Mouse (Mus musculus): ENCODE measurements around the gene Gm45521. TPM values are rescaled to one million over a fixed set of nuclear protein-coding genes. Genes with fewer than 3 reads are reported as not detected.
"Not testable (repeated sequence)": the region's sequence is repeated elsewhere in the genome, so short reads cannot be mapped to it uniquely, and the experiment has no call there.

The Gm45521 gene
- total RNA-seq, 2 experiments from 2014 or later: not detected

- intact Hi-C loops (cut with DNase I): no loop called here
- no peak for DNase-seq (ENCODE audit: low spot score in 2 of 2)
Measured at GRCm38 (mm10) chr14:7992158-7992557, 35.1 kb downstream of the Gm45521 start.

GRCm38 (mm10) chr14:7994271-7994767 is 37.2 kb downstream of the Gm45521 start, which contains the start of gene Dnase1l3:
Gene Dnase1l3 (minus strand): TSS chr14:7994573.
- intact Hi-C loops (cut with DNase I): loop anchor here (2.0 kb wide), 2 partner anchors 30 to 178 kb away; partner anchors contain the start of gene Flnb
- no peak for DNase-seq (ENCODE audit: low spot score in 2 of 2)

- DNase-seq (ENCODE audit: low spot score in 2 of 2): peak; percentile 89 to 92
- intact Hi-C loops (cut with DNase I): loop anchor here (5.0 kb wide), 2 partner anchors 35 to 60 kb away; no protein-coding TSS in a partner anchor
Measured at GRCm38 (mm10) chr14:7997255-7997696, 40.2 kb downstream of the Gm45521 start.

GRCm38 (mm10) chr14:7999030-7999429 is 41.9 kb downstream of the Gm45521 start:
- no peak for DNase-seq (ENCODE audit: low spot score in 2 of 2)
- intact Hi-C loops (cut with DNase I): loop anchor here (5.0 kb wide), 2 partner anchors 33 to 62 kb away; no protein-coding TSS in a partner anchor

GRCm38 (mm10) chr14:7999435-7999834 is 42.3 kb downstream of the Gm45521 start:
- intact Hi-C loops (cut with DNase I): loop anchor here (5.0 kb wide), 2 partner anchors 33 to 62 kb away; no protein-coding TSS in a partner anchor
- no peak for DNase-seq (ENCODE audit: low spot score in 2 of 2)

- no peak for DNase-seq (ENCODE audit: low spot score in 2 of 2)
- intact Hi-C loops (cut with DNase I): loop anchor here (5.0 kb wide), 1 partner anchor 42 kb away; no protein-coding TSS in a partner anchor
Measured at GRCm38 (mm10) chr14:8000247-8000646, 43.2 kb downstream of the Gm45521 start.

- DNase-seq (ENCODE audit: low spot score in 2 of 2): peak; percentile 54 to 56
- intact Hi-C loops (cut with DNase I): loop anchor here (5.0 kb wide), 1 partner anchor 41 kb away; no protein-coding TSS in a partner anchor
Measured at GRCm38 (mm10) chr14:8000831-8001685, 44.0 kb downstream of the Gm45521 start.

GRCm38 (mm10) chr14:8002432-8003092 is 45.5 kb downstream of the Gm45521 start, which contains the start of gene Abhd6:
Gene Abhd6 (plus strand): TSS chr14:8002902.
- DNase-seq (ENCODE audit: low spot score in 2 of 2): peak; percentile 84 to 91
- intact Hi-C loops (cut with DNase I): loop anchor here (5.0 kb wide), 1 partner anchor 40 kb away; no protein-coding TSS in a partner anchor

GRCm38 (mm10) chr14:8003093-8003670 is 46.1 kb downstream of the Gm45521 start:
- intact Hi-C loops (cut with DNase I): loop anchor here (5.0 kb wide), 1 partner anchor 39 kb away; no protein-coding TSS in a partner anchor

GRCm38 (mm10) chr14:8003727-8004670 is 46.9 kb downstream of the Gm45521 start:
- intact Hi-C loops (cut with DNase I): loop anchor here (5.0 kb wide), 1 partner anchor 38 kb away; no protein-coding TSS in a partner anchor
- no peak for DNase-seq (ENCODE audit: low spot score in 2 of 2)

More at GRCm38 (mm10) chr14:8003093-8003670, 46.1 kb downstream of the Gm45521 start:
- no peak for DNase-seq (ENCODE audit: low spot score in 2 of 2)

- DNase-seq (ENCODE audit: low spot score in 2 of 2); intact Hi-C loops (cut with DNase I): not testable (repeated sequence)
Measured at GRCm38 (mm10) chr14:8006061-8006460, 49.0 kb downstream of the Gm45521 start.

- intact Hi-C loops (cut with DNase I): no loop called here
- DNase-seq (ENCODE audit: low spot score in 2 of 2): no peak
Measured at GRCm38 (mm10) chr14:8007084-8007483, 50.0 kb downstream of the Gm45521 start.

GRCm38 (mm10) chr14:8007486-8007885 is 50.4 kb downstream of the Gm45521 start:
- intact Hi-C loops (cut with DNase I): no loop called here
- DNase-seq (ENCODE audit: low spot score in 2 of 2): no peak

- intact Hi-C loops (cut with DNase I): no loop called here
- peak in 1 of 2 experiments; percentile 32 for DNase-seq (ENCODE audit: low spot score in 2 of 2)
Measured at GRCm38 (mm10) chr14:8007923-8008322, 50.8 kb downstream of the Gm45521 start.
